Mouse (Mus musculus) midbrain, embryonic 14.5 days (tissue): Measurements from ENCODE around the gene Gm15140. TPM values are rescaled to one million over a fixed set of nuclear protein-coding genes. Genes with fewer than 3 reads are reported as not detected.
"Not testable (repeated sequence)": the region's sequence is repeated elsewhere in the genome, so short reads cannot be mapped to it uniquely, and the experiment has no call there.

Experiments
- ATAC-seq: fragments of 200-750 bp; cut with Nextera tagmentation; 2 replicates; pipeline ENCODE4 v1.8.0; 2017; ENCODE audit warnings: moderate number of reproducible peaks, moderate library complexity; ENCODE audit not compliant: low FRiP score, low TSS enrichment
- DNase-seq: peaks from one replicate; pipeline ENCODE4 v3.0.0-alpha.2; 2015
- H3K27ac ChIP-seq: fragments of 300-500 bp; sonication (generic); replicated peaks from 2 replicates; pipeline ENCODE4 v1.5.1; 2014; ENCODE audit warnings: mild to moderate bottlenecking, low read depth, low read length, moderate library complexity
- H3K27me3 ChIP-seq: fragments of 300-500 bp; sonication (generic); 2 replicates; pipeline ENCODE4 v1.6.1; 2014; ENCODE audit warnings: low read length, control low read depth, mixed read lengths; ENCODE audit not compliant: control insufficient read depth, insufficient read depth
- H3K36me3 ChIP-seq: fragments of 300-500 bp; sonication (generic); 2 replicates; pipeline ENCODE4 v1.6.1; 2014; ENCODE audit warnings: low read length, control low read depth; ENCODE audit not compliant: control insufficient read depth, insufficient read depth
- H3K4me1 ChIP-seq: fragments of 300-500 bp; sonication (generic); 2 replicates; pipeline ENCODE4 v1.6.1; 2014; ENCODE audit warnings: mild to moderate bottlenecking, antibody characterized with exemption, low read length, control low read depth; ENCODE audit not compliant: control insufficient read depth, insufficient read depth
- H3K4me2 ChIP-seq: fragments of 300-500 bp; sonication (generic); 2 replicates; pipeline ENCODE4 v1.6.1; 2014; ENCODE audit warnings: mild to moderate bottlenecking, low read length, moderate library complexity
- H3K4me3 ChIP-seq: fragments of 300-500 bp; sonication (generic); replicated peaks from 2 replicates; pipeline ENCODE4 v1.5.1; 2014; ENCODE audit warnings: low read depth, low read length
- H3K9ac ChIP-seq: fragments of 300-500 bp; sonication (generic); replicated peaks from 2 replicates; pipeline ENCODE4 v1.6.1; 2014; ENCODE audit warnings: mild to moderate bottlenecking, low read length, moderate library complexity
- H3K9me3 ChIP-seq: fragments of 300-500 bp; sonication (generic); 2 replicates; pipeline ENCODE4 v1.6.1; 2016; ENCODE audit warnings: low read length, control low read depth, mixed read lengths; ENCODE audit not compliant: control insufficient read depth
- WGBS: fragments of 180-500 bp; shearing (Covaris S2); extraction: QIAGEN DNeasy Blood & Tissue Kit; methylation state at CpG from one replicate; pipeline ENCODE4 v1.1.7; 2014; 5-methylcytosine and 5-hydroxymethylcytosine counted together
- polyA plus RNA-seq: library from polyadenylated mRNA; unstranded; fragments of >200 nt; fragmentation: Nextera tagmentation; extraction: Ambion mirVana; gene quantifications from 2 replicates; pipeline ENCODE4 v1.2.1, GENCODE M21; 2014

Gm15140 gene
- polyA plus RNA-seq, result not detected in 2 replicates

DNA sequence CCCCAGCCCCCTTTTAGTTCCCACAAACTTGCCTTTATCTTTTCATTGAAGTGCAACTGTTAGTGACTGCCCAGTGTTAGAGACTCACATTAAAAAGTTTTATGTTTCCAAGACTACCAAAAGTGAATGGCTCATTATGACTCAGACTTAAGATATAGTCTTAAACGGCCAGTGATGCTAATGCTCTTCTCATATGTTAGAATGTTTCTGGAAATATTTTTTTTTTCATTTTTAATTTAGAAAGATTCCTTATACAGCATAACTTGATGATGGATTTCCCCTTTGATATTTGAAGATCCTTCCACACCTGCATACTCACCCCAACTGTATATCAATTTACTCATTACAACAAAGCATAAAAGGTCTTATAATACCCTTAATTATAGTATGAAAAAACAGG is at the start of gene Gm15140:
Gm15140 (minus strand) TSS at position 101 of the 400 bp plus-strand sequence.
- not testable (repeated sequence) for ATAC-seq, DNase-seq

More for the DNA sequence above, at the start of gene Gm15140:
- H3K27me3 ChIP-seq, H3K36me3 ChIP-seq, H3K27ac ChIP-seq, H3K4me2 ChIP-seq, H3K4me1 ChIP-seq, H3K4me3 ChIP-seq, H3K9me3 ChIP-seq, H3K9ac ChIP-seq: not testable (repeated sequence)
- WGBS, result 83% methylated on average over 1 of the region's 1 CpGs

Other genes with a start within 250 kb of the Gm15140 start
- gene Samt1, start 108.0 kb downstream of the Gm15140 start, polyA plus RNA-seq, result not detected in 2 replicates
- gene 4921511M17Rik, start 86.9 kb downstream of the Gm15140 start, polyA plus RNA-seq, result not detected in 2 replicates
- not detected in 2 replicates for gene Gm10057, start 65.6 kb downstream of the Gm15140 start, polyA plus RNA-seq
- not detected in 2 replicates for gene 4930524N10Rik, start 222.7 kb upstream of the Gm15140 start, polyA plus RNA-seq